Mouse (Mus musculus): ENCODE measurements around the gene Cep85l.

The Cep85l gene

GRCm38 (mm10) chr10:53341288-53341965 is 38.3 kb downstream of the Cep85l start:
- DNase-seq, result peak; percentile 22 to 47

GRCm38 (mm10) chr10:53339045-53339444 is 40.7 kb downstream of the Cep85l start:
- DNase-seq, result no peak

GRCm38 (mm10) chr10:53337162-53337923 is 42.4 kb downstream of the Cep85l start, which contains the start of gene Pln:
Gene Pln, plus strand, starts transcription at chr10:53337667.
- no peak for DNase-seq

- peak; percentile 50 to 53 for DNase-seq
Measured at GRCm38 (mm10) chr10:53335974-53336373, 43.8 kb downstream of the Cep85l start.

GRCm38 (mm10) chr10:53335266-53335665 is 44.5 kb downstream of the Cep85l start:
- DNase-seq, result no peak

- no peak for DNase-seq
Measured at GRCm38 (mm10) chr10:53332752-53333151, 47.0 kb downstream of the Cep85l start.

- DNase-seq, result no peak
Measured at GRCm38 (mm10) chr10:53329257-53329656, 50.5 kb downstream of the Cep85l start.

GRCm38 (mm10) chr10:53326367-53326766 is 53.4 kb downstream of the Cep85l start:
- DNase-seq, result no peak

GRCm38 (mm10) chr10:53324663-53325062 is 55.1 kb downstream of the Cep85l start:
- DNase-seq, result no peak

GRCm38 (mm10) chr10:53323367-53323766 is 56.4 kb downstream of the Cep85l start:
- DNase-seq, result no peak

- no peak for DNase-seq
Measured at GRCm38 (mm10) chr10:53306674-53307073, 73.1 kb downstream of the Cep85l start.

GRCm38 (mm10) chr10:53305867-53306266 is 73.9 kb downstream of the Cep85l start:
- DNase-seq, result peak; percentile 22 to 34

- DNase-seq, result no peak
Measured at GRCm38 (mm10) chr10:53285147-53285546, 94.6 kb downstream of the Cep85l start.

GRCm38 (mm10) chr10:53272228-53272627 is 107.5 kb downstream of the Cep85l start:
- DNase-seq, result no peak

GRCm38 (mm10) chr10:53262021-53262420 is 117.7 kb downstream of the Cep85l start:
- DNase-seq, result no peak

GRCm38 (mm10) chr10:53235381-53235780 is 144.4 kb downstream of the Cep85l start:
- DNase-seq, result no peak

GRCm38 (mm10) chr10:53234683-53235082 is 145.1 kb downstream of the Cep85l start:
- DNase-seq, result no peak

GRCm38 (mm10) chr10:53234086-53234613 is 145.6 kb downstream of the Cep85l start:
- DNase-seq, result peak; percentile 26 to 57

GRCm38 (mm10) chr10:53230809-53231208 is 148.9 kb downstream of the Cep85l start:
- no peak for DNase-seq

GRCm38 (mm10) chr10:53229190-53229589 is 150.6 kb downstream of the Cep85l start:
- DNase-seq, result no peak
